Mouse (Mus musculus) lung, postnatal 14 days (tissue): ENCODE data around the gene Mmp24.

Source experiments
- DNase-seq: peaks from one replicate; pipeline ENCODE4 v3.0.0; 2021

The Mmp24 gene

GRCm38 (mm10) chr2:155776824-155777687 lies 1.9 kb downstream of the Mmp24 start:
- DNase-seq, result no peak

GRCm38 (mm10) chr2:155777688-155777985 lies 2.5 kb downstream of the Mmp24 start:
- no peak for DNase-seq

DNA sequence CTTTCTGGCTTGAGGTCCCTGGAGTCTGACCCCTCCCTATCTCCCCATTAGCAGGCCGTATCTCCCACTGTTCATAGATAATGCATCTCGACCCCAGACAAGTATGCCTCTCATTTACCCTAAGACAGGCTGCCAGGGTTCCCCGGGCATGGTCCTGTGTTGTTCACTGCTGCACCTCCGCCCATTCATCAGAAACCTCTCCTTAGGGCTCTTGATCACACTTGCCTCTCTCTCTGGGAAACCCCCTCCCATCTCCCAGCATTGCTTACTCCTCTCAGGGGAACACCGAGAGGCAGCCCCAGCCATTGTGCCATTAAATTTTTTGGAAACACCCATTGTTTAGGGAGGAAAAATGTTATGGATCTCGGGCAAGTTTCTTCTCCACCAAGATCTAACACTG lies 2.9 kb downstream of the Mmp24 start:
- no peak for DNase-seq

DNA sequence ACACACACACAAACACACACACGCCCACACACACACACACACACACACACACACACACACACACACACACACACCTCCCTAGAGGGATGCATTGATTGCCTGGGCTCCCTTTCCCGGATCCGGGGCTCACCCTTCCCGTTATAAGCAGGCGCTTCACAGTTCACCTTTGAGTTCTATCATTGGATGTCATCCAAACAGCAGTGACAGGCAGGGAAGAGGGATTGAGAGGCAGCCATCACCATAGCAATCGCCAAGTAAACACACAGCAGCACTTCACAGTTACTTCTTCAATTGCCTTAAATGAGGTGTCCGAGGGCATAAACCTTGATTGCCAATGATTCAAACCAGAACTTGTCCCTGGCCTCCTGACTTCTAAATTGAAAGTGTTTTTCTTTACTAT lies 3.9 kb downstream of the Mmp24 start:
- no peak for DNase-seq

DNA sequence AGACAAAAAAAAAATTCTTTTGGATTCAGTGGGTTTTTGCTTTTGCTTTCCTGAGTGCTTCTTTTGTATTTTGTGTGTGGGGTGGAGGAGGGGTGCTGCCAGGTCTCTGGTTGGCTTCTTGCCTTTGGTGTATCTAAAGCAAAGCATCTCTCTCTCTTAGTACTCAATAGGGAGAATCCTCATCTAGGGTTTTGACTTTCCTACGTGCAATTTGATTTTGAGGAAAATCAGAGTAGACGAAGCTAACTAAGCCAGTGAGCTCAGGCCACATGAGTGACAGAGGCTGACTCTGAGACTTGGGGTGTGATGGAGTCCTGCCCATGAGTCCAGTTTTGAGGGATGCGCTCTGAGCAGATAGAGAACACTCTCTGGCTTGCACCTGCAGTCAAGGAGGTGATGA lies 4.4 kb downstream of the Mmp24 start:
- DNase-seq, result no peak

DNA sequence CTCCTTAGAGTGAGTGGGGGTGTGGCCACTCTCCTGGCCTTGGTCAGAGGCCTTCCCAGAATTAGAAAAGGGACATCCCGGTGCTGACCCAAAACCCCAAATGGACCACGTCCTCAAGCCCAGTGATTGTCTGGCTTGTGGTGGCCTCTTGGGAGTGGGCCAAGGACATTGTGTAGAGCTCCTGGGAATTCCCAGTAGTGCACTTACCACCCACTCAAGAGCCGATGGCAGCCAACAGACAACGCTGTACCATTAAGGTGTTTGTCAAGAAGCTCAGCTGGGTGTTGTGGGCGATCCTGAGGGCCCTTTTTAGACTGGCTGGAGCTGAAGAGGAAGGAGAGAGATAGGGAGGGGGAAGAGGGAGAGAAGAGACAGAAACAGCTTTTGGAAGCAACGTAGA lies 9.4 kb downstream of the Mmp24 start:
- no peak for DNase-seq

- DNase-seq, result no peak
Measured at GRCm38 (mm10) chr2:155786905-155787304, 11.8 kb downstream of the Mmp24 start.

DNA sequence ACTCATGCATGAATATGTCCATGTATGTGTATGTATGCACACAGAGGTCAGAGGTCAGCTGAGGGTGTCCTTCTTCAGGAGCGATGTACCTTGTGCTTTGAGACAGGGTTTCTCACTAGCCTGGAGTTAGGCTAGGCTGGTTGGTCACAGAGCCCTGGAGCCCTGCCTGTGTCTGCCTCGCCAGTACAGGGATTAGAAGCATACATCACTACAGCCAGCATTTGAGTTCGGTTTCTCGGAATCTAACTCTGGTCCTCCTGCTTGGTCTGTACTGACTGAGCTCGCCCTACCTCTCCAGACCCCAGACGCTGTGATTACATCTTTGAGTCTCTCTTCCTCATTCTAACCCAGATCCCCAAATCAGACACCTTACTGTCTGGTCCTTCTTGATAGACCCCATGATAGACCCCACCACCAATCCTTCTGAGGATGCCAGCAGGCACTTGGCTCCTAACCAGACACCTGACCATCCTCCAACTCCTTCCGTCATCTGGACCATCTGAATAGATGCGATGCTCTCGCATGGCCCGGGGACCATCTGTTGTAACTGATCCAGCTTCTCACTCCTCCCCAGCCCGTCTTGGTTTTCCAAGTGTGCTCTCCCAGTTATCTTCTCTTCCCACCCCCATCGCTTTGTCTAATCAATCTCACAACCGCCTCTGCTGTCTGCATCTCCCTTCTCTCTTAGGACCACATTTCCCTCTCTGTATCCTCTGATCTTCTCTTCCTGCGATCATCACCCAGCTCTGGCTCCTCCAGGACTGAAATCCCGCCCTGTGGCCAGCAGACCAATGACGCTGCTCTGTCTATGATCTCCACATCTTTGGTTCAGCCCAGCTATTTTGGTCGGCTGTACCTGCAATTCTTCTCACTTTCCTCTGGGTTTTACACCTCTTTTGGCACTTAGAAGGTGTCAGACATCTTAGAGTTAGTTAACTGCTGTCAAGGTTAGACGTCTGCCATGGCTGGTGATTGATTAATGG lies 13.1 kb downstream of the Mmp24 start:
- DNase-seq, result no peak

GRCm38 (mm10) chr2:155792899-155793298 lies 17.8 kb downstream of the Mmp24 start:
- DNase-seq, result no peak

DNA sequence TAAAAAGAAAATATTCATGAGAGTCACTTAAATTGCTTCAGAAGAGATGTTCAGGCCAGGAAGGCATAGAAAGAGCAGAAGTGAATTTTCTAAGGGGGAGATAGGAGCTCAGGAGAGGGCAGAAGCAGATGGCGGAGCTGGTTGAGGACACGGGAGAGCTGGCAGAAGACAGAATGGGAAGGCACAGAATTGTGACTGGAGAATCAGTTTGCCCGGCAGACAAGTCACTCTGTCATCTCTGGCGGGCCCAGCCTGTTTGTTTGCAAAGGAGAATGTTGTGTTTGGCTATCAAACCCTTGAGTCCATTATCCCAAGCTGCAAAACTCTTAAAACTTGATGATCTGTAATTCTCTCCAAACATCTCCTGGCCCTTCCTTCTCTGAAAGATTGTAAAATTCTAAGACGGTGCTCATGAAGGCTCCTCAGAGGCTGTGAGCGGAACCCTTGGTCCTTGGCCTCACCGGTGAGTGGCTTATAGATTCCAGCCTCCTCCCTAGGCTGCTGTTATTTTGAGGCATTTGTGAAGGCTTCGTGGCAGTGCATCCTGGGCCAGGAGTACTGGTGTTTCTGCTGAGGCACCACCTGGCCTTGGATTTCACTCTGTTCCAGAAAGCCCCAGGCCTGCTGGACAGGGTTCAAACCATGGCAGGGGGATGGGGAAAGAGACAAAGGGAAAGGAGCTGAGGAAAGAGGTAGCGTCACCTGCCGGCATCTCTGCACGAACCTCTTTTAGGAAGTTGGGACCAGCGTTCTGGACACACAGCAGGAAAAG lies 19.7 kb downstream of the Mmp24 start:
- no peak for DNase-seq

- no peak for DNase-seq
Measured at GRCm38 (mm10) chr2:155798613-155799012, 23.5 kb downstream of the Mmp24 start.

DNA sequence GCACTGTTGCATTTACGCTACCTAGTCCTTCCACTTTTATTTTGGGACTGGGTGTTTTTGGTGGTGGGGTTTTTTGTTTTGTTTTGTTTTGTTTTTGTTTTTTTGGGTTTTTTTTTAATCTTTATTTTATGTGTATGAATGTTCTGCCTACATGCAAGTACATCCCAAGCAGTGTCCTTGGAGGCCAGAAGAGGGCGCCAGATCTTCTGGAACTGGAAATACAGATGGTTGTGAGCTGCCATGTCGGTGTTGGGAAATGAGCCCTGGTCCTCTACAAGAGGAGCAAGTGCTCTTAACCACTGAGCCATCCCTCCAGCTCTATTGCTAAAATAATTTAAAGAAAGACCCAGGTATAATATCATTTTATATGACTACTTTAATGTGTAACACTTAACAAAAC lies 27.6 kb downstream of the Mmp24 start:
- DNase-seq, result no peak

DNA sequence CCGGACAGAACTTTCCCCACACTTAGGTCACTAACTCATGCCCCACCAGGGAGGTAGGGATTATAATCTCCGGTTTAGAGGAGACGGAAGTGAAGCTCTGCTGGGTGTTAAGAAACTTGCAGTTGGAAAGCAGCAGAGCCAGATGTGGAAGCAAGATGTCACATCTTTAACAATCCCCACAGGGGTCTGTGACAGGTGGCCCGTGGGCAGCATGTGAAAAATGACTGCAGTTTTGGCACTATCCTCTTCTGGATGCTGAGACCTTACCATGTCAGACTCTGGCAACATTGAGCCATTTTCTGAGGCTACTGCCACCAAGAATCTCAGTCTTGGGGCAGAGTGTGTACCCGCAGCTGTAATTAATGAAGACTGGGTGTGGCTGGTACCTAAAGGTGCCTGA lies 28.9 kb downstream of the Mmp24 start:
- DNase-seq, result no peak

GRCm38 (mm10) chr2:155805231-155805924 lies 30.2 kb downstream of the Mmp24 start:
- DNase-seq, result peak; percentile 48

GRCm38 (mm10) chr2:155805925-155806255 lies 30.7 kb downstream of the Mmp24 start:
- DNase-seq, result no peak

GRCm38 (mm10) chr2:155806548-155806947 lies 31.4 kb downstream of the Mmp24 start:
- DNase-seq, result peak; percentile 29

DNA sequence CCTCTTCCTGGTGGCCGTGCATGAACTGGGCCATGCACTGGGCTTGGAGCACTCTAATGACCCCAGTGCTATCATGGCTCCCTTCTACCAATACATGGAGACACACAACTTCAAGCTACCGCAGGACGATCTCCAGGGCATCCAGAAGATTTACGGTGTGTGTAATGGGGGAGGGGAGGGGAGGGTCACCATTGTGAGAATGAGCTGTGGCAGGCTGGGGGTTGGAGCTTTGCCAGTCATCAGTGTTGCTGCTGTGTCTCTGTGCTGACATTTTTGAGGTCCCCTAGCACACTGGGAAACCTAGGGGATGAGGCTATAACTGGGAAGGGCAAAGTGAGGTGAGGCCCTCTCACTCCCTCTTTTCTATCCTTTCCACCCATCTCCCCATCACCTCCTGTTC lies 32.3 kb downstream of the Mmp24 start:
- DNase-seq, result no peak

GRCm38 (mm10) chr2:155809620-155810019 lies 34.5 kb downstream of the Mmp24 start:
- DNase-seq, result no peak

GRCm38 (mm10) chr2:155811821-155812396 lies 36.8 kb downstream of the Mmp24 start:
- peak; percentile 84 for DNase-seq

DNA sequence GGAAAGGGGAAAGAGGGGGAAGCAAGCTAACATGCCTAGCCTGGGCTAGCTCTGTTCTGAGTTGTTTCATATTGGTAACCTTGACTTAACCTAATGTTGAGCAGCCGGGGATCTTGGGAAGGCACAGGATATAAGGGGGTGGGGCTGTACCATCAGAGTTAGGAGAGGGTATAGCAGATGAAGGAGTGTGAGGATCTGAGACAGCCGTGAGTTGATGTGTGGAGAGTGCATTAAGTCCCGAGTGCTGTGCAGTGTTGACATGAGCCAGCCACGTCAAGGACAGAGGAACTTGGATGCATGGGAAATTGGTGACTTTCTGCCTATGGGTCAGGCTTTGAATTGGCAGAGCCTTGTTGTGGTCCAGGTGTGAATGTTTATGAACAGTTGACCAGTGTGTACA lies 37.5 kb downstream of the Mmp24 start:
- no peak for DNase-seq

DNA sequence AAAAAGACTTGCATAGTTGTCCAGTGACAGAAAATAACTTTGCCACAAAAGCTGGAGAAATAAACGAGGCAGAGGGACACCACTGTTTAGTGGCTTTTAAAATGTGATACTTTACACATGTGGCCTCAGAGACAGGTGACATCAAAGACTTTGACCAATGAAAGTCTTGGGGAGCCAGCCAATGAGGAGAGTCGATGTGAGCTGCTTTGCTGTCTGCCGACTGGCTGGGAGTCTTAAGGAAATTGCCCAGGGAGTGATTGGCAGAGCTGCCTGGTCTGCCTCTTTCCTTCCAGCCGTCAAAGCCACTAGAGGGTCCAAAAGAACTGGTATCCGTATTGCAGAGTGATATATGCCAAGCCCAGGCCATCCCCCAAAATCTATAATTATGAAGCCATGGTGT lies 39.7 kb downstream of the Mmp24 start:
- no peak for DNase-seq

DNA sequence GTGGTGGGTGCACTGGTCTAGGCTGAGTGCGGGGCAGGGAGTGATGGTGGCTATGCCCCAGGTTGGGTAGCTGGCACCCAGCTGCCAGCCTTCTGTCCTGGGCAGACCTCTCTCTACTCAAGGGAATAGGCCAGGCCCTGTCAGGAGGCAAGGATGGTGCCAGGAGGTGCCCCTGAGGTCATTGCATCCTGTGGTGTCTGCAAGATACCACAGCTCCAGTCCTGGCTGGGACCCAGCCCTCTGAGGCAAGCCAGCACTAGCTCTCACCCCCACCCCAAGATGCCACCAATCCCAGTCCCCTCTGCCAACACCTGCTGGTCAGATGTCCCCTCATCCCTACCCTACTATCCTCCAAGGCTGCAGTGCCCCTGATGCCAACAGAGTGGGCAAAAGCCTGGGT lies 41.0 kb downstream of the Mmp24 start:
- DNase-seq, result no peak
